Mouse (Mus musculus): ENCODE data around the gene Cfap298.

DNA sequence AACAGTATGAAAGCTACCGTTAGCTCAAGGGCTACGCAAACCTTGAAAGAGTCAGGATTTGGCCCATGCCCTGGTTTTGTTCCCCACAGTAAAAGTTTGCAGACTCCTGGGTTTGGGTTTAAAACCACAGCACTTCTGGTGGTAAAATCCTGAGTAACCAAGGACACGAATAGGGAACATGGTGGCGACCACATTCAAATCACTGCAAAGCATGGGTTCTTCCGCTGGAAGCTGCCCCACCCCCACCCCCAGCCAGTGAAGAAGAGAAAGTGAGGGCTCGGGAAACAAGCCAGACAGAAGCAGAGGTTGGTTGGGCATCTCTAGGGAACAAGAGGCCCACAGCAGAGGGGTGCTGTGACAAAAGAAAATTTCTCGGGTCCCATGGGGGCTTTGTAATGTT lies 27.7 kb downstream of the Cfap298 start:
- TF ChIP-seq GATA1 (IDR thresholded peaks at IDR 0.05; ENCODE audit: low read length) (no peak), TAL1 (IDR thresholded peaks at IDR 0.05; ENCODE audit: low read length) (no peak)

Data from erythroblast, embryonic 14.5 days (primary cell).